Mouse (Mus musculus): ENCODE measurements at regions not wholly inside any gene's neighbourhood (a gene's known extent, or its start where the extent isn't known, plus 50 kb on each side); places are given as distances from the start of the nearest gene placed in this dataset.

- ATAC-seq (replicated peaks; ENCODE audit: low FRiP score, low TSS enrichment, poor library complexity, severe bottlenecking) = no peak
Observed at GRCm38 (mm10) chr4:142351831-142352230, 112.6 kb upstream of the Kazn start.

- no peak for ATAC-seq (replicated peaks; ENCODE audit: low FRiP score, low TSS enrichment, poor library complexity, severe bottlenecking)
Observed at GRCm38 (mm10) chr4:142350986-142351385, 111.8 kb upstream of the Kazn start.

GRCm38 (mm10) chr4:142348910-142349309 lies 109.7 kb upstream of the Kazn start:
- peak; percentile 66 for ATAC-seq (replicated peaks; ENCODE audit: low FRiP score, low TSS enrichment, poor library complexity, severe bottlenecking)

- no peak for ATAC-seq (replicated peaks; ENCODE audit: low FRiP score, low TSS enrichment, poor library complexity, severe bottlenecking)
Observed at GRCm38 (mm10) chr4:142342482-142343206, 103.4 kb upstream of the Kazn start.

GRCm38 (mm10) chr4:142341305-142341704 lies 102.1 kb upstream of the Kazn start:
- ATAC-seq (replicated peaks; ENCODE audit: low FRiP score, low TSS enrichment, poor library complexity, severe bottlenecking) = no peak

- ATAC-seq (replicated peaks; ENCODE audit: low FRiP score, low TSS enrichment, poor library complexity, severe bottlenecking) = no peak
Observed at GRCm38 (mm10) chr4:142340057-142340456, 100.9 kb upstream of the Kazn start.

GRCm38 (mm10) chr4:142337701-142338100 lies 98.5 kb upstream of the Kazn start:
- ATAC-seq (replicated peaks; ENCODE audit: low FRiP score, low TSS enrichment, poor library complexity, severe bottlenecking) = no peak

GRCm38 (mm10) chr4:142336943-142337342 lies 97.7 kb upstream of the Kazn start:
- ATAC-seq (replicated peaks; ENCODE audit: low FRiP score, low TSS enrichment, poor library complexity, severe bottlenecking) = no peak

- ATAC-seq (replicated peaks; ENCODE audit: low FRiP score, low TSS enrichment, poor library complexity, severe bottlenecking) = no peak
Observed at GRCm38 (mm10) chr4:142334084-142334483, 94.9 kb upstream of the Kazn start.

GRCm38 (mm10) chr4:142330599-142330998 lies 91.4 kb upstream of the Kazn start:
- no peak for ATAC-seq (replicated peaks; ENCODE audit: low FRiP score, low TSS enrichment, poor library complexity, severe bottlenecking)

- ATAC-seq (replicated peaks; ENCODE audit: low FRiP score, low TSS enrichment, poor library complexity, severe bottlenecking) = no peak
Observed at GRCm38 (mm10) chr4:142329600-142329999, 90.4 kb upstream of the Kazn start.

GRCm38 (mm10) chr4:142326511-142326910 lies 87.3 kb upstream of the Kazn start:
- no peak for ATAC-seq (replicated peaks; ENCODE audit: low FRiP score, low TSS enrichment, poor library complexity, severe bottlenecking)

- no peak for ATAC-seq (replicated peaks; ENCODE audit: low FRiP score, low TSS enrichment, poor library complexity, severe bottlenecking)
Observed at GRCm38 (mm10) chr4:142321209-142321863, 82.1 kb upstream of the Kazn start.

GRCm38 (mm10) chr4:142310282-142310681 lies 71.1 kb upstream of the Kazn start:
- no peak for ATAC-seq (replicated peaks; ENCODE audit: low FRiP score, low TSS enrichment, poor library complexity, severe bottlenecking)

- no peak for ATAC-seq (replicated peaks; ENCODE audit: low FRiP score, low TSS enrichment, poor library complexity, severe bottlenecking)
Observed at GRCm38 (mm10) chr4:142308271-142308670, 69.1 kb upstream of the Kazn start.

- ATAC-seq (replicated peaks; ENCODE audit: low FRiP score, low TSS enrichment, poor library complexity, severe bottlenecking) = no peak
Observed at GRCm38 (mm10) chr4:142307321-142307720, 68.1 kb upstream of the Kazn start.

- no peak for ATAC-seq (replicated peaks; ENCODE audit: low FRiP score, low TSS enrichment, poor library complexity, severe bottlenecking)
Observed at GRCm38 (mm10) chr4:142306076-142306475, 66.9 kb upstream of the Kazn start.

- ATAC-seq (replicated peaks; ENCODE audit: low FRiP score, low TSS enrichment, poor library complexity, severe bottlenecking) = no peak
Observed at GRCm38 (mm10) chr4:142303374-142304020, 64.3 kb upstream of the Kazn start.

GRCm38 (mm10) chr4:142302724-142303120 lies 63.5 kb upstream of the Kazn start:
- ATAC-seq (replicated peaks; ENCODE audit: low FRiP score, low TSS enrichment, poor library complexity, severe bottlenecking) = no peak

- peak; percentile 50; the same call in 1 of the 2 replicates for ATAC-seq (replicated peaks; ENCODE audit: low FRiP score, low TSS enrichment, poor library complexity, severe bottlenecking)
Observed at GRCm38 (mm10) chr4:142302041-142302723, 63.0 kb upstream of the Kazn start.
